Mouse (Mus musculus): ENCODE data around the gene Tsen2.
A peak's percentile ranks its signal among the peaks of the same experiment; 100 is the strongest.

Tsen2 gene

GRCm38 (mm10) chr6:115544442-115544970 is at the start of gene Tsen2:
Gene Tsen2, plus strand, starts transcription at chr6:115544664.
- DNase-seq (ENCODE audit: low read depth, low spot score) = peak; percentile 97

GRCm38 (mm10) chr6:115499540-115499939 is 44.9 kb upstream of the Tsen2 start:
- DNase-seq (ENCODE audit: low read depth, low spot score) = peak; percentile 11

- DNase-seq (ENCODE audit: low read depth, low spot score) = no peak
Observed at GRCm38 (mm10) chr6:115500234-115500633, 44.2 kb upstream of the Tsen2 start.

- DNase-seq (ENCODE audit: low read depth, low spot score) = no peak
Observed at GRCm38 (mm10) chr6:115501131-115501530, 43.3 kb upstream of the Tsen2 start.

- no peak for DNase-seq (ENCODE audit: low read depth, low spot score)
Observed at GRCm38 (mm10) chr6:115503038-115503437, 41.4 kb upstream of the Tsen2 start.

GRCm38 (mm10) chr6:115503549-115504159 is 40.8 kb upstream of the Tsen2 start:
- no peak for DNase-seq (ENCODE audit: low read depth, low spot score)

GRCm38 (mm10) chr6:115504160-115504558 is 40.3 kb upstream of the Tsen2 start:
- DNase-seq (ENCODE audit: low read depth, low spot score) = no peak

- DNase-seq (ENCODE audit: low read depth, low spot score) = no peak
Observed at GRCm38 (mm10) chr6:115504915-115505314, 39.5 kb upstream of the Tsen2 start.

- no peak for DNase-seq (ENCODE audit: low read depth, low spot score)
Observed at GRCm38 (mm10) chr6:115506425-115506824, 38.0 kb upstream of the Tsen2 start.

GRCm38 (mm10) chr6:115511447-115511846 is 33.0 kb upstream of the Tsen2 start:
- no peak for DNase-seq (ENCODE audit: low read depth, low spot score)

- DNase-seq (ENCODE audit: low read depth, low spot score) = no peak
Observed at GRCm38 (mm10) chr6:115513207-115513606, 31.3 kb upstream of the Tsen2 start.

- DNase-seq (ENCODE audit: low read depth, low spot score) = no peak
Observed at GRCm38 (mm10) chr6:115517904-115518303, 26.6 kb upstream of the Tsen2 start.

- DNase-seq (ENCODE audit: low read depth, low spot score) = no peak
Observed at GRCm38 (mm10) chr6:115518352-115518751, 26.1 kb upstream of the Tsen2 start.

- DNase-seq (ENCODE audit: low read depth, low spot score) = no peak
Observed at GRCm38 (mm10) chr6:115519275-115519699, 25.2 kb upstream of the Tsen2 start.

- DNase-seq (ENCODE audit: low read depth, low spot score) = no peak
Observed at GRCm38 (mm10) chr6:115521923-115522322, 22.5 kb upstream of the Tsen2 start.

GRCm38 (mm10) chr6:115522691-115523146 is 21.7 kb upstream of the Tsen2 start:
- DNase-seq (ENCODE audit: low read depth, low spot score) = no peak

GRCm38 (mm10) chr6:115523201-115523600 is 21.3 kb upstream of the Tsen2 start:
- DNase-seq (ENCODE audit: low read depth, low spot score) = no peak

- DNase-seq (ENCODE audit: low read depth, low spot score) = no peak
Observed at GRCm38 (mm10) chr6:115524449-115524990, 19.9 kb upstream of the Tsen2 start.

GRCm38 (mm10) chr6:115527418-115527817 is 17.0 kb upstream of the Tsen2 start:
- DNase-seq (ENCODE audit: low read depth, low spot score) = no peak

GRCm38 (mm10) chr6:115528372-115528771 is 16.1 kb upstream of the Tsen2 start:
- DNase-seq (ENCODE audit: low read depth, low spot score) = no peak

GRCm38 (mm10) chr6:115534617-115535016 is 9.8 kb upstream of the Tsen2 start:
- no peak for DNase-seq (ENCODE audit: low read depth, low spot score)

- DNase-seq (ENCODE audit: low read depth, low spot score) = no peak
Observed at GRCm38 (mm10) chr6:115536169-115536568, 8.3 kb upstream of the Tsen2 start.
